Mouse (Mus musculus) testis, adult 2 months (tissue): ENCODE measurements around the gene Ovol3. TPM values are rescaled to one million over a fixed set of nuclear protein-coding genes. Genes with fewer than 3 reads are reported as not detected.

ENCODE experiments used
- H3K27ac ChIP-seq: fragments of 200-500 bp; 2 replicates; pipeline ENCODE4 v1.5.1; 2012; ENCODE audit warnings: low read depth, low read length; ENCODE audit not compliant: control insufficient read depth, insufficient read depth
- H3K27me3 ChIP-seq: fragments of 200-500 bp; 2 replicates; pipeline ENCODE4 v1.6.1; 2012; ENCODE audit warnings: mild to moderate bottlenecking, low read length, moderate library complexity; ENCODE audit not compliant: control insufficient read depth, insufficient read depth
- H3K36me3 ChIP-seq: fragments of 200-500 bp; 2 replicates; pipeline ENCODE4 v1.6.1; 2012; ENCODE audit warnings: mild to moderate bottlenecking, low read length; ENCODE audit not compliant: control insufficient read depth, insufficient read depth
- H3K4me1 ChIP-seq: fragments of 200-500 bp; 2 replicates; pipeline ENCODE4 v1.6.1; 2012; ENCODE audit warnings: low read length; ENCODE audit not compliant: control insufficient read depth, insufficient read depth
- H3K4me3 ChIP-seq: fragments of 200-500 bp; 2 replicates; pipeline ENCODE4 v1.5.1; 2012; ENCODE audit warnings: low read depth, mild to moderate bottlenecking, low read length, moderate library complexity, mixed read lengths; ENCODE audit not compliant: control insufficient read depth
- CTCF ChIP-seq: fragments of 200-500 bp; IDR thresholded peaks from 2 replicates; pipeline ENCODE4 v1.5.1; 2012; ENCODE audit warnings: low read depth, mild to moderate bottlenecking, inconsistent platforms, low read length, moderate library complexity; ENCODE audit not compliant: control insufficient read depth, insufficient read depth, insufficient replicate concordance
- POLR2A ChIP-seq: fragments of 200-500 bp; IDR thresholded peaks from 2 replicates; pipeline ENCODE4 v1.6.1; 2012; ENCODE audit warnings: low read depth, mild to moderate bottlenecking, inconsistent platforms, low read length, moderate library complexity; ENCODE audit not compliant: control insufficient read depth
- polyA plus RNA-seq: library from polyadenylated mRNA; depleted of rRNA; stranded (reverse); fragments of >200 nt; gene quantifications from 2 replicates; pipeline ENCODE4 v1.2.3, GENCODE M21; 2012; rRNA removed

The Ovol3 gene
- polyA plus RNA-seq, 1 experiment = 0.63 TPM

DNA sequence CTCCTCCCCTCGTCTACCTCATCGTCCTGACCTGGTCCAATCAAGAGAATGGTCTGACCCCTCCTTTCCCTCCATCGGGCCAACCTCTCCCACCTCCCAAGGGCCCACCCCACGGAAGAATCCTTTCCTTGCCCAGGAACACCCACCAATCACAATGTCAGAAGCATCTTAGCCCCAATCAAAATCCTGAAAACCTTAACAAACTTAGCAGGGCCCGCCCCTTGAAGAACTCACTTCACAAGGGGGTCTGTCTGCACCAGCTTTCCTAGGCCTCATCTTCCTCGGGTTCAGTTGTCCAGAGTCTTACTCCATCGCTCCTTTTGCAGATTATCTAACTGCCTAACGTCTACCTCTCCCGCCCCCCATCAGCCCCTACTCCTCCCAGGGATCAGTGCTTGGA lies 42.5 kb downstream of the Ovol3 start:
- peak; percentile 36; the same call in 1 of the 2 replicates for TF ChIP-seq POLR2A
- no peak for TF ChIP-seq CTCF
- peak overlapping the region; percentile 73 for H3K27ac ChIP-seq
- peaks cover 28% of the 10 kb centered on the region for H3K4me1 ChIP-seq
- H3K4me3 ChIP-seq = peak overlapping the region; percentile 90
- H3K27me3 ChIP-seq = no peaks in the 10 kb centered on the region
- 0 out of 2 replicates have a peak, but pooled peaks cover 2% of the 10 kb centered on the region for H3K36me3 ChIP-seq

DNA sequence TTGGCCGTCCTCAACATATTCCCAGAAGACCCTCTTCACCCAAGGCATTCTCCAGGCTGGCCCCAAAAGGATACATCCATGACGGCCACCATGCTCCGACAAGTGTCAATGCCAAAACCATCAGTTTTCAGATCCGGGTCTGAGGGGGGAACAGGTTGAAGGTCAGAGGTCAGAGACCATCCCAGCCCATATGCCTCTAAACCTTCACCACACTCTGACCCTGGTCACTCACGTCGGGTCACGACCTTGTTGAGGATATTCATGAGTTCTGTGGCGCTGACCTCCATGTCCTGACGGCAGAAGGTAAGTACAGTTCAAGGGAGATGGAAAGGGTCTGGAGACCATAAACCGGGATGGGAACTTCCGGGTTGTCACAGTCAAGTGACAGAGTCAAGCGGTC lies 43.4 kb downstream of the Ovol3 start:
- Histone ChIP-seq H3K36me3 (0 out of 2 replicates have a peak, but pooled peaks cover 2% of the 10 kb centered on the region), H3K4me3 (peak overlapping the region; percentile 90), H3K27me3 (no peaks in the 10 kb centered on the region)

DNA sequence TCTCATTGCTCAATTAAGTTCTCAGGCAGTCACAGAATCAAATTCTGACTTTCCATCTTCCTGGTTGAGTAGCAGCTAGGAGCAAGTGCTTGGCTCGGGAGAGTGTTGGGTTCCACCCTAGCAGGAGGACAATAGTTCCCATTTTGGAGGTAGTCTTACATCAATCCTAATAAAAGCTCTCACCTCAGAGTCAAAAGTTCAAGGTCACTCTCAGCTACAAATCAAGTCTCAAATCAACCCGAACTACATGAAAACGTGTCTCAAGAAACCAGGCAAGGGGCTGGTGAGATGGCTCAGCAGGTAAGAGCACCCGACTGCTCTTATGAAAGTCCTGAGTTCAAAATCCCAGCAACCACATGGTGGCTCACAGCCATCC lies 46.4 kb downstream of the Ovol3 start:
- TF ChIP-seq CTCF = no peak
- no peak for TF ChIP-seq POLR2A
- 0 out of 2 replicates have a peak, but pooled peaks cover 2% of the 10 kb centered on the region for H3K36me3 ChIP-seq
- H3K4me3 ChIP-seq = no peak overlapping the region
- peaks cover 20% of the 10 kb centered on the region for H3K4me1 ChIP-seq
- no peaks in the 10 kb centered on the region for H3K27me3 ChIP-seq
- no peak overlapping the region for H3K27ac ChIP-seq

More for the DNA sequence above, 43.4 kb downstream of the Ovol3 start:
- H3K27ac ChIP-seq = no peak overlapping the region
- TF ChIP-seq CTCF = no peak
- TF ChIP-seq POLR2A = no peak
- H3K4me1 ChIP-seq = peaks cover 22% of the 10 kb centered on the region

DNA sequence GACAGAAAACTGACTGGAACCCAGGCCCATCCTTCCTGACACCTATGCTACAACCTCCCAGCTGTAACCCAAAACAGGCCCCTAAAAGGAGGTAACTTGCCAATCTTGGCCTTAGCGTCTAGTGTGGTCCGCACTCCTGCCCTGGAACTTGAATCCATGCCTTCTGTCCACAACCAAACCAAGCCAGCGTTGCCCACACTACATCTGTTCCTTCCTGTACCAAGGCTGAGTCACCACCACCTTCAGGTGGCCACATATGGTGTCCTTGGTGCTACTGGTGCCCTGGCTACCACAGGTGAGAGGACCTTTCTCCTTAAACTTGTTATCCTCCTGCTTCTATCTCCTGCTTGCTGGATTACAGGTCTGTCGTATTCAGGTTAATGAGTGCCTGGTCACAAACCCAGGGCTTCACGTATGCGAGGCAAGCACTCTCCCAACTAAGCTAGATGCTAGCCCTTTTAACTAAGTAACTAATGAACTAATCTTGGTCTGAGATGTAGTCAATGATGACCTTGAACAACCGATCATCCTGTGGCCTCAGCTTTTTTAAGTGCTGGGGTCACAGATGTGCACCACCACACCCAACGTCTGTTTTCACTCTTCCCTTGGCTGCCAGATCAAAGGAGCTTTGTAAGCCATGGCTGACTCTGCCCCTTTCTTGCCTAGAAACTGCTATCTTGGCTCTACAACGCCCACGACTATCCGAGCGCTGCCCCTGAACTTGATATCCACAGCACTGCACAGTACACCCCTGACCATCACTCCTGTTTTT lies 47.0 kb downstream of the Ovol3 start:
- Histone ChIP-seq H3K4me1 (peaks cover 20% of the 10 kb centered on the region), H3K27me3 (no peaks in the 10 kb centered on the region), H3K4me3 (no peak overlapping the region), H3K27ac (peak overlapping the region; percentile 19; the same call in 1 of the 2 replicates), H3K36me3 (0 out of 2 replicates have a peak, but pooled peaks cover 2% of the 10 kb centered on the region)
- no peak for TF ChIP-seq POLR2A
- TF ChIP-seq CTCF = no peak

DNA sequence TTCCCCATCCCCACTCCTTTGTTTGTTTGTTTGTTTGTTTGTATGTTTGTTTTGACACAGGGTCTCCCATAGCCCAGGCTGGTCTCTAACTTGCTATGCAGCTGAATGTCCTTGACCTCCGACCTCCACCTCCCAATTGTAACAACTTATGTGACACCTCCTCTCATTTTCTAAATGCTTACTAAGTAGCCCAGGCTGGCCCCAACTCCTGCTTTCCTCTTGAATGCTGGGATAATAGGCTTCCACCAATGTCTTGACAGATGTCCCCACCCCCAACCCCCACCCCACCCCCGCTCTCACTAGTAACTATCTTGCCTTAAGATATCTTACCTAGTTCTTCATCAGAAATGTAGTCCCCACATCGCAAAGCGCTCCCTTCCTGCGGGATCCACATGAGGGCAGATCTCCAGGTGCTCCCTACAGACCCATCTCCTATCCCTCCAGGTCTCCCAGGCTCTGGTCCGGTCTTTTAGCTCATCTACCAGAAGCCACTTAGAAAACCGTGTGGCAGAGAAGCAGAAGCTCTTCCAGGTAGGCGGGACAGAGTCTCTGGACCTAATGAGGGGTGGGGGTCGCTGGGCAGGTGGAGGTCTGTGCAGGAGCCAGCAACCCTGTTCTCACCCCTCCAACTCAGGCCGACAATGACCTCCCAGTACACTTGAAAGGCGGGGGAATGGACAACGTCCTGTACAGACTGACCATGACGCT lies 50.7 kb downstream of the Ovol3 start:
- Histone ChIP-seq H3K4me3 (no peak overlapping the region), H3K4me1 (peaks cover 9% of the 10 kb centered on the region), H3K27me3 (no peaks in the 10 kb centered on the region), H3K36me3 (0 out of 2 replicates have a peak, but pooled peaks cover 2% of the 10 kb centered on the region), H3K27ac (0 out of 2 replicates have a peak overlapping the region, but pooled peaks have one; percentile 3)
- TF ChIP-seq POLR2A (no peak), CTCF (no peak)

DNA sequence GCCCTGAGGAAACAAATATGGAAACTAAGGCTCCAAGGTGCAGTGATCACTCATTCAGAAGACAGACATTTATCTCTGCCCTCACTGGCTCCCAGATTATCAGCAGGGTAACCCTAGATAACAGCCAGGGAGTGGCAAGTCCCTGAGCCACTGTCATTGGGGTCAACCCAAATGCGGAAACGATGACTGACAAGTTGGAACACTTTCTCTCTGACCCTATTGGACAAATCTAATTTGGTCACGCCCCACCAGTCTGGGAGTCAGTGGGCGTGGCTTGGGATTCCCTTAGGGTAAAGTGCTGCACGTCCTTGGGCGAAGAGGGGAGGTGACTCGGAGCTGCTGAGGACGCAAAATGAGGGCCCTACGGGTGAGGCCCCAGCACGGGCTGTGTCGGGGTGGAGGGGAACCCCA lies 51.6 kb downstream of the Ovol3 start, which contains the start of gene Cox7a1:
TSS of gene Cox7a1 (plus strand) at position 266 of the 411 bp plus-strand sequence.
- Histone ChIP-seq H3K4me3 (peak within 1 kb of the TSS; percentile 49), H3K36me3 (0 out of 2 replicates have a peak, but pooled peaks cover 2% of the 10 kb centered on the region)

More for the DNA sequence above, 51.6 kb downstream of the Ovol3 start, which contains the start of gene Cox7a1:
- TF ChIP-seq CTCF = no peak
- peak; percentile 38; the same call in 1 of the 2 replicates for TF ChIP-seq POLR2A
- Histone ChIP-seq H3K27me3 (no peaks in the 10 kb centered on the region), H3K4me1 (peaks cover 9% of the 10 kb centered on the region), H3K27ac (0 out of 2 replicates have a peak within 1 kb of the TSS, but pooled peaks have one; percentile 3)

Other genes with a start within 250 kb of the Ovol3 start
- gene Zfp14, start 184.3 kb downstream of the Ovol3 start, polyA plus RNA-seq = 1.1 and 1.4 TPM in 2 replicates
- gene Zfp82, start 162.8 kb downstream of the Ovol3 start, polyA plus RNA-seq = 0.65 and 0.67 TPM in 2 replicates
- gene Gm26920, start 145.3 kb downstream of the Ovol3 start, polyA plus RNA-seq = not detected in 2 replicates
- 0.43 and 0.76 TPM in 2 replicates for gene Zfp566, start 145.2 kb downstream of the Ovol3 start, polyA plus RNA-seq
- 5.7 and 8.9 TPM in 2 replicates for gene Zfp260, start 140.9 kb downstream of the Ovol3 start, polyA plus RNA-seq
- gene Zfp382, start 113.8 kb downstream of the Ovol3 start, polyA plus RNA-seq = 3.7 and 4.9 TPM in 2 replicates
- gene Zfp146, start 66.0 kb downstream of the Ovol3 start, polyA plus RNA-seq = 5.8 and 6.4 TPM in 2 replicates
- 4.0 and 5.2 TPM in 2 replicates for gene Cox7a1, start 51.6 kb downstream of the Ovol3 start, polyA plus RNA-seq
- gene Capns1, start 36.9 kb downstream of the Ovol3 start, polyA plus RNA-seq = 562 and 592 TPM in 2 replicates
- gene Polr2i, start 3.8 kb downstream of the Ovol3 start, polyA plus RNA-seq = 242 and 257 TPM in 2 replicates
- gene Tbcb, start 3.5 kb downstream of the Ovol3 start, polyA plus RNA-seq = 65.7 and 66.2 TPM in 2 replicates
- 1.8 and 2.3 TPM in 2 replicates for gene Thap8, start 44.4 kb upstream of the Ovol3 start, polyA plus RNA-seq
- gene Wdr62, start 44.7 kb upstream of the Ovol3 start, polyA plus RNA-seq = 713 and 754 TPM in 2 replicates
- 4.8 and 6.6 TPM in 2 replicates for gene Clip3, start 56.0 kb upstream of the Ovol3 start, polyA plus RNA-seq
- gene Alkbh6, start 73.0 kb upstream of the Ovol3 start, polyA plus RNA-seq = 36.5 and 38.0 TPM in 2 replicates
- gene Syne4, start 79.1 kb upstream of the Ovol3 start, polyA plus RNA-seq = 7.4 and 9.6 TPM in 2 replicates
- 0.18 and 0.28 TPM in 2 replicates for gene E130208F15Rik, start 86.0 kb upstream of the Ovol3 start, polyA plus RNA-seq
- gene Sdhaf1, start 88.2 kb upstream of the Ovol3 start, polyA plus RNA-seq = 6.1 and 6.5 TPM in 2 replicates
- 0.27 and 0.35 TPM in 2 replicates for gene Lrfn3, start 127.0 kb upstream of the Ovol3 start, polyA plus RNA-seq
- 7.0 and 9.1 TPM in 2 replicates for gene Tyrobp, start 178.0 kb upstream of the Ovol3 start, polyA plus RNA-seq
- gene Hcst, start 184.1 kb upstream of the Ovol3 start, polyA plus RNA-seq = 0.93 TPM in 1 of 2 replicates, not detected in the other
- gene Nfkbid, start 186.0 kb upstream of the Ovol3 start, polyA plus RNA-seq = 0.36 and 0.52 TPM in 2 replicates
- 15.1 and 15.6 TPM in 2 replicates for gene Aplp1, start 209.8 kb upstream of the Ovol3 start, polyA plus RNA-seq
- gene Kirrel2, start 222.0 kb upstream of the Ovol3 start, polyA plus RNA-seq = 0.31 TPM in 1 of 2 replicates, not detected in the other
- gene Nphs1, start 222.6 kb upstream of the Ovol3 start, polyA plus RNA-seq = 0.07 and 0.12 TPM in 2 replicates